Mouse (Mus musculus) kidney, postnatal 0 days (tissue): ENCODE measurements at regions not wholly inside any gene's neighbourhood (a gene's known extent, or its start where the extent isn't known, plus 50 kb on each side); places are given as distances from the start of the nearest gene placed in this dataset.

ENCODE experiments used
- ATAC-seq: fragments of 200-750 bp; cut with Nextera tagmentation; replicated peaks from 2 replicates; pipeline ENCODE4 v1.8.0; 2017; ENCODE audit warnings: low read depth, moderate number of reproducible peaks, moderate TSS enrichment, moderate library complexity; ENCODE audit not compliant: low FRiP score
- DNase-seq: peaks from one replicate; pipeline ENCODE4 v3.0.0-alpha.2; 2016; ENCODE audit warnings: low spot score
- H3K27ac ChIP-seq: fragments of 300-500 bp; sonication (generic); 2 replicates; pipeline ENCODE4 v1.5.1; 2014; ENCODE audit warnings: mild to moderate bottlenecking
- H3K27me3 ChIP-seq: fragments of 300-500 bp; sonication (generic); 2 replicates; pipeline ENCODE4 v1.6.1; 2014; ENCODE audit warnings: low read length, mixed read lengths; ENCODE audit not compliant: insufficient read depth
- H3K36me3 ChIP-seq: fragments of 300-500 bp; sonication (generic); 2 replicates; pipeline ENCODE4 v1.6.1; 2014; ENCODE audit warnings: low read length, mixed read lengths; ENCODE audit not compliant: insufficient read depth
- H3K4me1 ChIP-seq: fragments of 300-500 bp; sonication (generic); replicated peaks from 2 replicates; pipeline ENCODE4 v1.6.1; 2014; ENCODE audit warnings: antibody characterized with exemption, low read length, mixed read lengths; ENCODE audit not compliant: insufficient read depth
- H3K4me2 ChIP-seq: fragments of 300-500 bp; sonication (generic); 2 replicates; pipeline ENCODE4 v1.6.1; 2014; ENCODE audit warnings: mild to moderate bottlenecking, low read length, moderate library complexity, mixed read lengths
- H3K4me3 ChIP-seq: fragments of 300-500 bp; sonication (generic); replicated peaks from 2 replicates; pipeline ENCODE4 v1.5.1; 2014; ENCODE audit warnings: low read depth, low read length
- H3K9ac ChIP-seq: fragments of 300-500 bp; sonication (generic); 2 replicates; pipeline ENCODE4 v1.6.1; 2014; ENCODE audit warnings: low read depth, low read length
- H3K9me3 ChIP-seq: fragments of 300-500 bp; sonication (generic); replicated peaks from 2 replicates; pipeline ENCODE4 v1.6.1; 2016; ENCODE audit warnings: low read length, inconsistent platforms, mixed read lengths
- CTCF ChIP-seq: IDR thresholded peaks from 2 replicates; pipeline ENCODE4 v1.5.1; 2016; ENCODE audit warnings: antibody characterized with exemption, low read depth, mild to moderate bottlenecking, moderate library complexity
- WGBS: fragments of 180-500 bp; shearing (Covaris S2); extraction: QIAGEN DNeasy Blood & Tissue Kit; methylation state at CpG from one replicate; pipeline ENCODE4 v1.1.7; 2014; 5-methylcytosine and 5-hydroxymethylcytosine counted together

- Histone ChIP-seq H3K36me3 (no peaks in the 10 kb centered on the region), H3K4me2 (no peak overlapping the region), H3K27me3 (no peaks in the 10 kb centered on the region), H3K9me3 (no peaks in the 10 kb centered on the region), H3K4me3 (no peak overlapping the region), H3K4me1 (no peaks in the 10 kb centered on the region), H3K27ac (no peak overlapping the region), H3K9ac (no peak overlapping the region)
- no peak for TF ChIP-seq CTCF
- WGBS, result 80% methylated on average over 4 of the region's 4 CpGs
- no peak for ATAC-seq
- no peak for DNase-seq
Measured at GRCm38 (mm10) chr14:113431220-113431619, 116.8 kb downstream of the Tpm3-rs7 start.

- no peaks in the 10 kb centered on the region for H3K4me1 ChIP-seq
- no peak for DNase-seq
- no peak overlapping the region for H3K9ac ChIP-seq
- ATAC-seq, result no peak
- H3K27ac ChIP-seq, result no peak overlapping the region
- H3K9me3 ChIP-seq, result no peaks in the 10 kb centered on the region
- no peak overlapping the region for H3K4me2 ChIP-seq
- no peaks in the 10 kb centered on the region for H3K36me3 ChIP-seq
- no peaks in the 10 kb centered on the region for H3K27me3 ChIP-seq
- H3K4me3 ChIP-seq, result no peak overlapping the region
- no peak for TF ChIP-seq CTCF
- 89% methylated on average over 1 of the region's 1 CpGs for WGBS
Measured at GRCm38 (mm10) chr14:113442261-113442660, 127.9 kb downstream of the Tpm3-rs7 start.

- Histone ChIP-seq H3K4me3 (no peak overlapping the region), H3K4me2 (no peak overlapping the region), H3K27ac (no peak overlapping the region), H3K36me3 (no peaks in the 10 kb centered on the region), H3K27me3 (no peaks in the 10 kb centered on the region), H3K9me3 (no peaks in the 10 kb centered on the region), H3K4me1 (no peaks in the 10 kb centered on the region), H3K9ac (no peak overlapping the region)
- WGBS, result 90% methylated on average over 1 of the region's 1 CpGs
- TF ChIP-seq CTCF, result no peak
- no peak for DNase-seq
- ATAC-seq, result no peak
Measured at GRCm38 (mm10) chr14:113454891-113455290, 140.5 kb downstream of the Tpm3-rs7 start.

- Histone ChIP-seq H3K4me2 (no peak overlapping the region), H3K4me1 (no peaks in the 10 kb centered on the region), H3K27me3 (no peaks in the 10 kb centered on the region), H3K9ac (no peak overlapping the region), H3K9me3 (no peaks in the 10 kb centered on the region), H3K4me3 (no peak overlapping the region), H3K27ac (no peak overlapping the region), H3K36me3 (no peaks in the 10 kb centered on the region)
- no peak for TF ChIP-seq CTCF
- no peak for DNase-seq
- ATAC-seq, result no peak
- 67% methylated on average over 1 of the region's 1 CpGs for WGBS
Measured at GRCm38 (mm10) chr14:113457514-113457913, 143.1 kb downstream of the Tpm3-rs7 start.

- H3K36me3 ChIP-seq, result no peaks in the 10 kb centered on the region
- no peaks in the 10 kb centered on the region for H3K4me1 ChIP-seq
- H3K4me2 ChIP-seq, result no peak overlapping the region
- H3K4me3 ChIP-seq, result no peak overlapping the region
- ATAC-seq, result no peak
- 83% methylated on average over 5 of the region's 5 CpGs for WGBS
- H3K27me3 ChIP-seq, result no peaks in the 10 kb centered on the region
- no peaks in the 10 kb centered on the region for H3K9me3 ChIP-seq
- no peak for DNase-seq
- no peak for TF ChIP-seq CTCF
- H3K27ac ChIP-seq, result no peak overlapping the region
- H3K9ac ChIP-seq, result no peak overlapping the region
Measured at GRCm38 (mm10) chr14:113469072-113469471, 154.7 kb downstream of the Tpm3-rs7 start.

GRCm38 (mm10) chr14:113469978-113470377, 155.6 kb downstream of the Tpm3-rs7 start:
- Histone ChIP-seq H3K9me3 (no peaks in the 10 kb centered on the region), H3K4me2 (no peak overlapping the region), H3K9ac (no peak overlapping the region), H3K27ac (no peak overlapping the region), H3K4me3 (no peak overlapping the region), H3K4me1 (no peaks in the 10 kb centered on the region), H3K36me3 (no peaks in the 10 kb centered on the region), H3K27me3 (no peaks in the 10 kb centered on the region)
- DNase-seq (no peak), ATAC-seq (no peak)
- WGBS, result 89% methylated on average over 2 of the region's 2 CpGs
- no peak for TF ChIP-seq CTCF

GRCm38 (mm10) chr14:113486591-113486990, 172.2 kb downstream of the Tpm3-rs7 start:
- 46% methylated on average over 2 of the region's 2 CpGs for WGBS
- H3K36me3 ChIP-seq, result no peaks in the 10 kb centered on the region
- ATAC-seq, result no peak
- H3K4me2 ChIP-seq, result no peak overlapping the region
- no peaks in the 10 kb centered on the region for H3K27me3 ChIP-seq
- no peaks in the 10 kb centered on the region for H3K9me3 ChIP-seq
- no peak for TF ChIP-seq CTCF
- H3K27ac ChIP-seq, result no peak overlapping the region
- H3K9ac ChIP-seq, result no peak overlapping the region
- H3K4me3 ChIP-seq, result no peak overlapping the region
- DNase-seq, result peak; percentile 3
- H3K4me1 ChIP-seq, result no peaks in the 10 kb centered on the region
